In the genomic region with DNA sequence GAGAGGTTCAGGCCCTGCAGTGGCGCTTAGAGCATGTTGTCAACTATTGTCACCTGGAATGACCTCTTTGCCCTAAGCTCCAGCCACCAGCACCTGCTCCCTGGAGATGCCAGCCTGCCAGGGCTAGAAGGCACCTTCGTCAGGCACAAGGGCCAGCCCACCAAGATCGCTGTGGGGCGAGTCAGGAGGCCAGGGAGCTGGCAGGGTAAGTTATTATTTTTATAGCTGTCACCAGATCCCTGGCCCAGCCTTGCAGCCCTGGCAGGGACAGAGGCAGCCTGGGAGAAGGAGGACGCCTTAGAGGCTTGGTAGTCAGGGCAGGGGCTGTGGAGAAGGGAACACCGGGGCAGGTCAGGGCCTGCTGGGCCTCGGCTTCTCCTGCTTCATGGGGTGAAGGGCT, we compare ENCODE assay signal across 10 mouse cellular contexts. TPM values are rescaled to one million over a fixed set of nuclear protein-coding genes. Genes with fewer than 3 reads are reported as not detected.
A peak's percentile ranks its signal among the peaks of the same experiment; 100 is the strongest.
DNase-seq lines count a peak whose midpoint lies in the region.
"Had no signal": no experiment of that assay in that cellular context is flagged by ENCODE, and none has a peak within 500 bp of the region (broad histone marks: within the 10 kb centered on the region; RNA-seq: fewer than 3 reads in every experiment).

No protein-coding gene starts in this region.

- intact Hi-C loops in heart, postnatal 14 days (cut with DNase I) = no loop called here

- peak; percentile 72 to 74 for DNase-seq in heart, adult 9 months (ENCODE audit: low spot score in 2 of 2)
- DNase-seq in heart, adult 8-10 months (ENCODE audit: low spot score) = no peak
- DNase-seq in urinary bladder, postnatal 14 days (ENCODE audit: low spot score) = peak; percentile 42
- no peak for DNase-seq in urinary bladder, adult 2 months (ENCODE audit: low spot score)
- DNase-seq in heart, postnatal 14 days = peak; percentile 50 to 56
- DNase-seq in c-Kit-positive CD71-positive TER-119-positive erythroid progenitor cells, embryonic 14.5 days (ENCODE audit: low spot score) = no peak
- DNase-seq in frontal cortex, adult 2 months (ENCODE audit: extremely low spot score in 1 of 2, low spot score in 1 of 2) = no peak
- DNase-seq: cerebellum, postnatal 36 days; thymus, postnatal 36 days had no signal

RNA-seq across cellular contexts. Expression of a gene that starts 6.5 kb away (rescaled TPM):
- 10 to 100 TPM; 22.6 to 26.6 (median 23.4) TPM for total RNA-seq in heart, adult 8-10 months (2022)
- polyA plus RNA-seq in urinary bladder, adult 2 months (2012; rRNA removed) = 46.0 and 48.4 TPM in 2 replicates
- 10 to 100 TPM; 35.0 to 35.2 TPM for total RNA-seq in heart, postnatal 14 days (2021)
- polyA plus RNA-seq in frontal cortex, adult 2 months (2012; rRNA removed) = 71.5 and 75.7 TPM in 2 replicates

RNA-seq across cellular contexts. Expression of a gene that starts 7.4 kb away (rescaled TPM):
- total RNA-seq in heart, adult 8-10 months (2022) = 100 to 1,000 TPM in 1 of 4 experiments, 10 to 100 TPM in 3; 55.1 to 104 (median 84.0) TPM
- 57.1 and 69.7 TPM in 2 replicates for polyA plus RNA-seq in urinary bladder, adult 2 months (2012; rRNA removed)
- 100 to 1,000 TPM; 108 to 124 TPM for total RNA-seq in heart, postnatal 14 days (2021)
- polyA plus RNA-seq in frontal cortex, adult 2 months (2012; rRNA removed) = 14.5 and 14.9 TPM in 2 replicates

RNA-seq across cellular contexts. Expression of a gene that starts 34.8 kb away (rescaled TPM):
- 10 to 100 TPM; 15.3 to 19.4 (median 18.2) TPM for total RNA-seq in heart, adult 8-10 months (2022)
- not detected in 2 replicates for polyA plus RNA-seq in urinary bladder, adult 2 months (2012; rRNA removed)
- 10 to 100 TPM; 20.3 to 22.8 TPM for total RNA-seq in heart, postnatal 14 days (2021)
- 0.88 TPM in 1 of 2 replicates, not detected in the other for polyA plus RNA-seq in frontal cortex, adult 2 months (2012; rRNA removed)
- polyA plus RNA-seq: large intestine, adult 2 months had no signal

Comparison
In these comparisons a context has a peak if more than half of its experiments do, and no peak if none do; other contexts are left out.
1. DNase-seq: peak in heart, adult 9 months (2 of 2), urinary bladder, postnatal 14 days (single experiment) and heart, postnatal 14 days (2 of 2); none in heart, adult 8-10 months (single experiment), urinary bladder, adult 2 months (single experiment), c-Kit-positive CD71-positive TER-119-positive erythroid progenitor cells, embryonic 14.5 days (single experiment) and frontal cortex, adult 2 months (0 of 2).